Mouse (Mus musculus) kidney, adult 2 months (tissue): ENCODE results near the gene A930018P22Rik.
"Not testable (repeated sequence)": the region's sequence is repeated elsewhere in the genome, so short reads cannot be mapped to it uniquely, and the experiment has no call there.

Experiments used
- CTCF ChIP-seq: fragments of 200-500 bp; conservative IDR thresholded peaks from 2 replicates; pipeline ENCODE4 v1.5.1; 2011; ENCODE audit warnings: low read depth, mild to moderate bottlenecking, control low read depth, low read length, moderate library complexity, mixed read lengths; ENCODE audit not compliant: insufficient read depth, insufficient read length
- POLR2A ChIP-seq: fragments of 200-500 bp; IDR thresholded peaks from one replicate; pipeline ENCODE4 v1.6.1; 2011; ENCODE audit warnings: low read depth, low read length, control low read depth

- TF ChIP-seq POLR2A, CTCF: not testable (repeated sequence)
Measured at GRCm38 (mm10) chr2:104111170-104111797, 11.3 kb upstream of the A930018P22Rik start.
